Mouse (Mus musculus) limb, embryonic 11.5 days (tissue): ENCODE results near the gene Ccdc167. TPM values are rescaled to one million over a fixed set of nuclear protein-coding genes. Genes with fewer than 3 reads are reported as not detected.

Source experiments
- ATAC-seq: fragments of 200-750 bp; cut with Nextera tagmentation; 2 replicates; pipeline ENCODE4 v1.8.0; 2017; ENCODE audit warnings: low read depth; ENCODE audit not compliant: insufficient number of reproducible peaks, low FRiP score, low TSS enrichment
- DNase-seq: peaks from one replicate; pipeline ENCODE4 v3.0.0-alpha.2; 2015; ENCODE audit warnings: low spot score
- H3K27ac ChIP-seq: fragments of 300-500 bp; sonication (generic); replicated peaks from 2 replicates; pipeline ENCODE4 v1.5.1; 2014; ENCODE audit warnings: low read depth, mild to moderate bottlenecking, low read length
- H3K27me3 ChIP-seq: fragments of 300-500 bp; sonication (generic); 2 replicates; pipeline ENCODE4 v1.6.1; 2014; ENCODE audit warnings: mild to moderate bottlenecking, low read length, mixed read lengths; ENCODE audit not compliant: control insufficient read depth, insufficient read depth
- H3K36me3 ChIP-seq: fragments of 300-500 bp; sonication (generic); 2 replicates; pipeline ENCODE4 v1.6.1; 2014; ENCODE audit warnings: mild to moderate bottlenecking, low read length, moderate library complexity, mixed read lengths; ENCODE audit not compliant: control insufficient read depth, insufficient read depth
- H3K4me1 ChIP-seq: fragments of 300-500 bp; sonication (generic); 2 replicates; pipeline ENCODE4 v1.6.1; 2014; ENCODE audit warnings: low read length, mixed read lengths; ENCODE audit not compliant: control insufficient read depth, insufficient read depth
- H3K4me2 ChIP-seq: fragments of 300-500 bp; sonication (generic); 2 replicates; pipeline ENCODE4 v1.6.1; 2014; ENCODE audit warnings: low read depth, mild to moderate bottlenecking, moderate library complexity; ENCODE audit not compliant: severe bottlenecking
- H3K4me3 ChIP-seq: fragments of 300-500 bp; sonication (generic); 2 replicates; pipeline ENCODE4 v1.5.1; 2014; ENCODE audit warnings: low read depth, low read length
- H3K9ac ChIP-seq: fragments of 300-500 bp; sonication (generic); 2 replicates; pipeline ENCODE4 v1.6.1; 2014; ENCODE audit warnings: mild to moderate bottlenecking, low read length
- H3K9me3 ChIP-seq: fragments of 300-500 bp; sonication (generic); 2 replicates; pipeline ENCODE4 v1.6.1; 2016; ENCODE audit warnings: low read length; ENCODE audit not compliant: control insufficient read depth
- WGBS: fragments of 180-500 bp; shearing (Covaris S2); extraction: QIAGEN DNeasy Blood & Tissue Kit; methylation state at CpG from one replicate; pipeline ENCODE4 v1.1.7; 2014; 5-methylcytosine and 5-hydroxymethylcytosine counted together
- polyA plus RNA-seq: library from polyadenylated mRNA; unstranded; fragments of >200 nt; fragmentation: Nextera tagmentation; extraction: Ambion mirVana; gene quantifications from 2 replicates; pipeline ENCODE4 v1.2.1, GENCODE M21; 2014

Ccdc167 gene
- polyA plus RNA-seq, 1 experiment from 2014 or later: 20.0 TPM

GRCm38 (mm10) chr17:29700573-29700972, 16.3 kb downstream of the Ccdc167 start:
- Histone ChIP-seq H3K9me3 (no peaks in the 10 kb centered on the region), H3K36me3 (peaks cover 11% of the 10 kb centered on the region), H3K4me1 (0 out of 2 replicates have a peak, but pooled peaks cover 2% of the 10 kb centered on the region), H3K4me2 (no peak overlapping the region), H3K4me3 (no peak overlapping the region), H3K9ac (no peak overlapping the region), H3K27me3 (no peaks in the 10 kb centered on the region), H3K27ac (no peak overlapping the region)
- DNase-seq (no peak), ATAC-seq (no peak)
- WGBS: 90% methylated on average over 7 of the region's 7 CpGs

DNA sequence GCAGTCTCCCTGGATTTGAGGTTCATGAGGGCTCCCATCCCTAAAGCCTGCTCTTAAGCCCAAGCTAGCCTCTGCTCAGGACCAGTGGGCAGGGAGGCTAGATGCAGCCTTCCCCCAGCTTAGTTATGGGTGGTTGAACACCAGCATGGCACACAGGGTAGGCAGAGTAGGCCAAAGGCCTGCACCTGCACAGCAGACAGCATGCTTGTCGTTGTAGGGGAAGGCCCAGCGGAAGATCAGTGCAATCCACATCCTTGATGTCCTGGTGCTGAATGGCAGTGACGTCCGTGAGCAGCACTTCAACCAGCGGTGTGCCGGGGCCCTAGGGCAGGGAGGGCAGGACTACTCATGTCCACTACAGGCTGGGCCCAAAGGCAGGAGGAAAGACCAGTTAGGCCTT, 18.4 kb downstream of the Ccdc167 start:
- no peak overlapping the region for H3K9ac ChIP-seq
- no peak overlapping the region for H3K27ac ChIP-seq
- ATAC-seq (no peak), DNase-seq (no peak)
- H3K4me1 ChIP-seq: 0 out of 2 replicates have a peak, but pooled peaks cover 2% of the 10 kb centered on the region
- H3K4me3 ChIP-seq: no peak overlapping the region
- 89% methylated on average over 6 of the region's 6 CpGs for WGBS
- no peak overlapping the region for H3K4me2 ChIP-seq
- H3K36me3 ChIP-seq: peaks cover 23% of the 10 kb centered on the region
- H3K27me3 ChIP-seq: no peaks in the 10 kb centered on the region
- H3K9me3 ChIP-seq: no peaks in the 10 kb centered on the region

GRCm38 (mm10) chr17:29696940-29697339, 19.9 kb downstream of the Ccdc167 start:
- ATAC-seq (no peak), DNase-seq (no peak)
- 97% methylated on average over 8 of the region's 8 CpGs for WGBS
- Histone ChIP-seq H3K9ac (no peak overlapping the region), H3K4me3 (no peak overlapping the region), H3K27ac (no peak overlapping the region), H3K4me2 (no peak overlapping the region), H3K4me1 (0 out of 2 replicates have a peak, but pooled peaks cover 2% of the 10 kb centered on the region), H3K36me3 (peaks cover 25% of the 10 kb centered on the region), H3K27me3 (no peaks in the 10 kb centered on the region), H3K9me3 (no peaks in the 10 kb centered on the region)

- peaks cover 21% of the 10 kb centered on the region for H3K36me3 ChIP-seq
- no peaks in the 10 kb centered on the region for H3K4me1 ChIP-seq
- H3K27ac ChIP-seq: no peak overlapping the region
- no peak overlapping the region for H3K9ac ChIP-seq
- 83% methylated on average over 4 of the region's 4 CpGs for WGBS
- H3K9me3 ChIP-seq: no peaks in the 10 kb centered on the region
- no peak for ATAC-seq
- DNase-seq: no peak
- no peak overlapping the region for H3K4me3 ChIP-seq
- H3K27me3 ChIP-seq: no peaks in the 10 kb centered on the region
- H3K4me2 ChIP-seq: no peak overlapping the region
Measured at GRCm38 (mm10) chr17:29694516-29694915, 22.3 kb downstream of the Ccdc167 start.

DNA sequence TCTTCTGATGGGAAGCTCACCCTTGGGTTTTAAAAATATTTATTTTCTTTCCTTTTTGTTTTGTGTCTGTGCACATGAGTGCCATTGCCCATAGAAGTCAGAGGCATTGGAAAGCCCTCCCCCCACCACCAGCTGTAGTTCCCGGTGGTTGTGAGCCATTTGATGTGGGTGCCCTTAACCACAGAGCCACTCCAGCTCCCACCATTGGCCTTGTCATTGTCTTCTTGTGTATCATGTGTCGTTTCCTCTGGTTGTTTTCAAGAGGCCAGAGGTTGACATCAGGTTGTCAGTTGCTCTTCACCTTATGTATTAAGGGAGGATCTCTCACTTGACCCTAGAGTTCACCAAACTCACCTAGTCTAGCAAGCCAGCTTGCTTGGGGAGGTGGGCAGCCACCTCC, 23.3 kb downstream of the Ccdc167 start:
- H3K4me1 ChIP-seq: no peaks in the 10 kb centered on the region
- no peak overlapping the region for H3K4me2 ChIP-seq
- H3K4me3 ChIP-seq: no peak overlapping the region
- no peak overlapping the region for H3K27ac ChIP-seq
- WGBS: 84% methylated on average over 2 of the region's 2 CpGs
- H3K36me3 ChIP-seq: peaks cover 24% of the 10 kb centered on the region; the same call in 1 of the 2 replicates
- no peak for ATAC-seq
- H3K9ac ChIP-seq: no peak overlapping the region
- H3K27me3 ChIP-seq: no peaks in the 10 kb centered on the region
- no peaks in the 10 kb centered on the region for H3K9me3 ChIP-seq
- no peak for DNase-seq

DNA sequence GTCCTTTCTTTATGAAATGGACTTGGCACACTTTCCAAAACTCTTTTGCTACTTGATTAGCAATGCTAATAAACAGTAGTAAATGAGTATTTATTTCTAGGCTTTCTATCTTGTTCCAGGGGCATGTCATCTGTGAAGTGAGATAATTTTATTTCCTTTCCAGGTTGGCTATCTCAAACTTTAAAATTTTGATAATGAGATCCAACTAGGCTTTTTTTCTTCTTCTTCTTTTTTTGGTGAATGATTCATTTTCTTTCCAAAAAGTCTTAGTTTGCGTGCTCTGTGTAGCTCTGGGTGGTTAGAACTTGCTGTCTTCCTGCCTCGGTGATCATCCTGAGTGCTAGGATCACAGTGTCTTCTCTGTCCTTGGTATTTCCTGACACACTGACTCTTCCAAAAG, 24.0 kb downstream of the Ccdc167 start:
- H3K36me3 ChIP-seq: peaks cover 26% of the 10 kb centered on the region; the same call in 1 of the 2 replicates
- whole genome bisulfite sequencing: 93% methylated on average over 2 of the region's 2 CpGs
- H3K4me2 ChIP-seq: no peak overlapping the region
- ATAC-seq (no peak), DNase-seq (no peak)
- no peaks in the 10 kb centered on the region for H3K4me1 ChIP-seq
- H3K4me3 ChIP-seq: no peak overlapping the region
- no peaks in the 10 kb centered on the region for H3K9me3 ChIP-seq
- no peak overlapping the region for H3K27ac ChIP-seq
- no peak overlapping the region for H3K9ac ChIP-seq
- no peaks in the 10 kb centered on the region for H3K27me3 ChIP-seq

GRCm38 (mm10) chr17:29690257-29690656, 26.6 kb downstream of the Ccdc167 start:
- DNase-seq (no peak), ATAC-seq (no peak)
- no peak overlapping the region for H3K4me3 ChIP-seq
- no peaks in the 10 kb centered on the region for H3K27me3 ChIP-seq
- H3K4me2 ChIP-seq: no peak overlapping the region
- H3K4me1 ChIP-seq: no peaks in the 10 kb centered on the region
- no peak overlapping the region for H3K9ac ChIP-seq
- no peak overlapping the region for H3K27ac ChIP-seq
- H3K9me3 ChIP-seq: no peaks in the 10 kb centered on the region
- 73% methylated on average over 6 of the region's 6 CpGs for WGBS
- H3K36me3 ChIP-seq: peaks cover 28% of the 10 kb centered on the region; the same call in 1 of the 2 replicates

- peaks cover 17% of the 10 kb centered on the region; the same call in 1 of the 2 replicates for H3K36me3 ChIP-seq
Measured at GRCm38 (mm10) chr17:29688610-29689009, 28.2 kb downstream of the Ccdc167 start.

GRCm38 (mm10) chr17:29687373-29687772, 29.5 kb downstream of the Ccdc167 start:
- DNase-seq: no peak
- no peak for ATAC-seq
- WGBS: 89% methylated on average over 6 of the region's 6 CpGs
- Histone ChIP-seq H3K9me3 (no peaks in the 10 kb centered on the region), H3K36me3 (peaks cover 21% of the 10 kb centered on the region), H3K27ac (no peak overlapping the region), H3K4me3 (no peak overlapping the region), H3K27me3 (no peaks in the 10 kb centered on the region), H3K4me2 (no peak overlapping the region), H3K4me1 (no peaks in the 10 kb centered on the region), H3K9ac (no peak overlapping the region)

More at GRCm38 (mm10) chr17:29688610-29689009, 28.2 kb downstream of the Ccdc167 start:
- H3K9ac ChIP-seq: no peak overlapping the region
- no peaks in the 10 kb centered on the region for H3K27me3 ChIP-seq
- H3K4me2 ChIP-seq: no peak overlapping the region
- no peaks in the 10 kb centered on the region for H3K4me1 ChIP-seq
- H3K9me3 ChIP-seq: no peaks in the 10 kb centered on the region
- DNase-seq (no peak), ATAC-seq (no peak)
- H3K4me3 ChIP-seq: no peak overlapping the region
- 96% methylated on average over 10 of the region's 10 CpGs for WGBS
- no peak overlapping the region for H3K27ac ChIP-seq
